Mouse (Mus musculus) liver, adult 2 months (tissue): ENCODE measurements at regions not wholly inside any gene's neighbourhood (a gene's known extent, or its start where the extent isn't known, plus 50 kb on each side); places are given as distances from the start of the nearest gene placed in this dataset.

ENCODE experiments used
- CTCF ChIP-seq: fragments of 200-500 bp; IDR thresholded peaks from 2 replicates; pipeline ENCODE4 v1.5.1; 2011; ENCODE audit warnings: low read depth, low read length, control low read depth
- POLR2A ChIP-seq: fragments of 200-500 bp; IDR thresholded peaks from 2 replicates; pipeline ENCODE4 v1.6.1; 2011; ENCODE audit warnings: low read length, control low read depth; ENCODE audit not compliant: insufficient read depth; ENCODE audit errors: extremely low read depth

DNA sequence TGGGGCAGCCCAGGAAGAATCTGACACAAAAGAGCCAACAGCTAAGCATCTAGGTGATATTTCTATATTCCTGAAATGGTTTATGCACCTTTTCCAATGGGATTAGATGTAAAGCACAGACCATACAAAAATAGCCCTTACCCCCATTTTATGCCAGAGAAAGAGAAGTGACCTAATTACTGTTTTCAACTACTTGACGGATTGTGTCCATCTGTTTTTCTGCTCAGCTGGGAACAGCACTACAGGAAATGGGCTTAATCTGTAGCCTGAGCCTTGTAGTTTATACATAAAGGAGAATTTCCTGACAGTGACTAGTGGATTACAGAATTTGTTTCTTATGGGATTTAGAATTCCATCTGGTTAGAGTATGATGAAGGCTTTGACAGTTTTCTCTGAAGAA lies 371.0 kb upstream of the Slc39a10 start:
- TF ChIP-seq CTCF: no peak
- no peak for TF ChIP-seq POLR2A
